Mouse (Mus musculus): ENCODE measurements at regions not wholly inside any gene's neighbourhood (a gene's known extent, or its start where the extent isn't known, plus 50 kb on each side); places are given as distances from the start of the nearest gene placed in this dataset.

DNA sequence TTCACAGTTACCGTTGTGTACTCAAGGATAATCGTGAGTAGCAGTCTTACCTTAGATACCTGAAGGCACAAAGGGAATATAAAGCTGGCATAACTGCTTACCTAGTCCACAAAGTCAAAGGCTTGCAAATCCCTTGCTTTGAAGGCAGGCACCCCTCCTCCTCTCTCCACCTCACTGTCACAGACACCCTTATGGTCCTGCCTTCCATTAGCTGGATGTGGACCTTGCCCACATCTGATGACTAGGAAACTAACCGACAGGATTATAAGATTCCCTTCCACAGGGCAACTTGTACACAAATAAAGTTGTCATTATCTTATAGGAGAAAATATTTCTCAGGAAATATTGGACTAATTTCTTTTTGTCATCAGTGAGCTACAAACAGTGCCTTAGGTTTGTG is 114.4 kb upstream of the Atp2b1 start:
- no peak overlapping the region for H3K4me2 ChIP-seq (ENCODE audit: low read depth, low read length, poor library complexity, severe bottlenecking)
- H3K27ac ChIP-seq (ENCODE audit: low read depth, low read length): no peak overlapping the region
- no peak for TF ChIP-seq CTCF (IDR thresholded peaks at IDR 0.05)
- 76% methylated on average over 3 of the region's 3 CpGs for WGBS
- no peak overlapping the region for H3K4me3 ChIP-seq (ENCODE audit: low read depth, low read length)
- no peaks in the 10 kb centered on the region for H3K4me1 ChIP-seq (ENCODE audit: insufficient read depth, low read length)
- ATAC-seq (ENCODE audit: low FRiP score) (no peak), DNase-seq (ENCODE audit: low spot score) (no peak)
- no peaks in the 10 kb centered on the region for H3K36me3 ChIP-seq (ENCODE audit: insufficient read depth, low read length)
- no peaks in the 10 kb centered on the region for H3K27me3 ChIP-seq (ENCODE audit: insufficient read depth, low read length)
- H3K9me3 ChIP-seq (ENCODE audit: low read length): no peaks in the 10 kb centered on the region
- H3K9ac ChIP-seq (replicated peaks; ENCODE audit: low read length, poor library complexity, severe bottlenecking): no peak overlapping the region

DNA sequence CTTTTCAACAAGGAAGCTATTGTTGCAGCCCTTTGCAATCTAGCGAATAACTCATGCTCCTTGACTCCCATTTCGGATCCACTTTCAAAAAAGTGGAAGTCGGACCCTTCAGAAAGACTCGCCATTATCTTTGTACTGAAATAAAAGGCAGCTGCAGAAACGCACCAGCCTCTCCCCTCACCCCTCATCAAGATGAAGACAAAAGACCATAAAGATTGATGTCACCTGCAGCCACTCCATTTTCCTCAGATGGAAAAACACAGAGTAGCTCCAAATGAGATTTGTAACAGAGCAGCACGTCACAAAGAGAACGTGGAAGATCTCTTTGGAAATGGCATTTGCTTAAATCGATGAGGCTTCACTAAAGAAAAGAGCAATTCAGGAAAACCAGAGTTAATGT is 113.3 kb upstream of the Atp2b1 start:
- Histone ChIP-seq H3K4me3 (ENCODE audit: low read depth, low read length) (no peak overlapping the region), H3K4me1 (ENCODE audit: insufficient read depth, low read length) (no peaks in the 10 kb centered on the region), H3K36me3 (ENCODE audit: insufficient read depth, low read length) (no peaks in the 10 kb centered on the region), H3K9me3 (ENCODE audit: low read length) (no peaks in the 10 kb centered on the region), H3K4me2 (ENCODE audit: low read depth, low read length, poor library complexity, severe bottlenecking) (no peak overlapping the region), H3K9ac (replicated peaks; ENCODE audit: low read length, poor library complexity, severe bottlenecking) (no peak overlapping the region; the same call in 1 of the 2 replicates), H3K27ac (ENCODE audit: low read depth, low read length) (no peak overlapping the region), H3K27me3 (ENCODE audit: insufficient read depth, low read length) (no peaks in the 10 kb centered on the region)
- ATAC-seq (ENCODE audit: low FRiP score): no peak
- 15% methylated on average over 8 of the region's 8 CpGs for WGBS
- no peak for DNase-seq (ENCODE audit: low spot score)
- TF ChIP-seq CTCF (IDR thresholded peaks at IDR 0.05): no peak

DNA sequence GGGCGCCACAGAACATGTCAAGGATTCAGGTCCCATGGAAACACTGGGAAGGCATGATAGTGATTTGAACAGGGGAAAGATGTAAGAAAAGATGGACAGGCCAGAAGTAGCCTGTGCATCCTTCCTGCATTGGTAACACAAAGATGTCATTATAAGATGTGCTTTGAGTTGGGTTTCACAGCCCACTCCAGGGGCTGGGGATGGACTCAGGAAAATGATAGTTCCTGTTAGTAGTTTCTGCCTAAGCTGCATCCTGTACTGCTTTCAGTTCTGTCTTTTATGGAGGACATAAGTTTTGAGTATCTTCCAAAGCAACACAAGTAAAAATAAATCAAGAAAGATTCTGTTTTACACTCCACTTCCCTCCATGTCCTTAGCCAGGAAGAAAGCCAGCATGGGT is 109.2 kb upstream of the Atp2b1 start:
- TF ChIP-seq CTCF (IDR thresholded peaks at IDR 0.05): no peak
- Histone ChIP-seq H3K9me3 (ENCODE audit: low read length) (no peaks in the 10 kb centered on the region), H3K27me3 (ENCODE audit: insufficient read depth, low read length) (no peaks in the 10 kb centered on the region), H3K4me1 (ENCODE audit: insufficient read depth, low read length) (no peaks in the 10 kb centered on the region), H3K9ac (replicated peaks; ENCODE audit: low read length, poor library complexity, severe bottlenecking) (no peak overlapping the region), H3K36me3 (ENCODE audit: insufficient read depth, low read length) (no peaks in the 10 kb centered on the region), H3K4me2 (ENCODE audit: low read depth, low read length, poor library complexity, severe bottlenecking) (no peak overlapping the region), H3K4me3 (ENCODE audit: low read depth, low read length) (no peak overlapping the region), H3K27ac (ENCODE audit: low read depth, low read length) (no peak overlapping the region)
- WGBS: 96% methylated on average over 1 of the region's 1 CpGs
- no peak for ATAC-seq (ENCODE audit: low FRiP score)
- no peak for DNase-seq (ENCODE audit: low spot score)

DNA sequence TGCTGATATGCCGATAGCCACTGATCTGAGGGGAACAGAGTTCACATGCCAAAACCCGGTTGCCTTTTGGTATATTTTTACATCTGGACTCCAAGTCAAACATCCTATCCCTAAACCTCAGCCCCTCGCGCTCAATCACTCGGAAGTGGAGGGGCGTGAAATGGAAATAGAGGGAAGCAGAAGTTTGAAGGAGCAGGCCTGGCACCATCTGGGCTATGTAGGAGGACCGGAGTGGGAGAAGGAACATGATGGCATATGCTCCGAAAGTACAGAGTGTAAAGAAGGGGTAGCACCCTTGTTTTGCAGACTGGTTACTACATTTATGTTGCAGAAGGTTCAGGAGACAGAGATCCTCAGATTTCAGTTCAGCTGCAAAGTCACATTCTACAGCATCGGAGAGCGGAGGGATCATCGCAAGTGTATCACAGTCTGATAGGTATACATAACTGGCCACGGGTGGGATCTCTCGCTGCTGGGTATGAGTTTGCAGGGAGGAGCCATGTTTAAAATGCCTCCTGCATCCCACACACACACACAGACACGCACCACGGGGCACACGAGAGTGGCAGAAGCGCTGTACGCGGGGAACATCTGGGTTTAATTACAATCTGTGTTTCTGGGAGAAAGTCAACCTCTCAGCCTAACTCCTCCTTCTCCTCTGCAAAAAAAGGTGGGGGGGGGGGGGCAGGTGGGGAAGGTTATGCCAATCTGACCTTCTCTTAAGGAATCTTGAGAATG is 107.2 kb upstream of the Atp2b1 start:
- H3K4me1 ChIP-seq (ENCODE audit: insufficient read depth, low read length): no peaks in the 10 kb centered on the region
- no peak for TF ChIP-seq CTCF (IDR thresholded peaks at IDR 0.05)
- no peak overlapping the region for H3K9ac ChIP-seq (replicated peaks; ENCODE audit: low read length, poor library complexity, severe bottlenecking)
- no peak overlapping the region for H3K4me2 ChIP-seq (ENCODE audit: low read depth, low read length, poor library complexity, severe bottlenecking)
- no peak for DNase-seq (ENCODE audit: low spot score)
- no peak for ATAC-seq (ENCODE audit: low FRiP score)
- no peak overlapping the region for H3K4me3 ChIP-seq (ENCODE audit: low read depth, low read length)
- 92% methylated on average over 19 of the region's 19 CpGs for WGBS
- no peaks in the 10 kb centered on the region for H3K27me3 ChIP-seq (ENCODE audit: insufficient read depth, low read length)
- H3K27ac ChIP-seq (ENCODE audit: low read depth, low read length): no peak overlapping the region
- no peaks in the 10 kb centered on the region for H3K36me3 ChIP-seq (ENCODE audit: insufficient read depth, low read length)
- no peaks in the 10 kb centered on the region for H3K9me3 ChIP-seq (ENCODE audit: low read length)

DNA sequence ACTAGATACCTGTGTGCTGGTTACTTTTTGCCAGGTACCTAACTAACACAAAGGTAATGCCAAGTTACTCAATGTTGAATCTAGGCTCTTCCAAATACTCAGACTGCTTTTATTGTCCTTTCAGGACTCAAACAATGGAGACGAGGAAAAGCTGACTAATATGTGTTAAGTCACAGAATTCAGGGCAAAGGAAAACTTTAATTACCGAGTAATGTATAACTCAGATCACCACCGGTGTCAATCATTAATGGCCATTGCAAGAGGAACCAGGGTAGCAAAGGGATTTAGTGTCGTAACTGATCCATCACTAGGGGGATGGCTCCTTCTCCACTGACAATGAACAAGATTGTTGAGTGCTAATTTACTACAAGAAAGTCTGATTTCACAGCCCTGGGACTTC is 105.6 kb upstream of the Atp2b1 start:
- Histone ChIP-seq H3K9ac (replicated peaks; ENCODE audit: low read length, poor library complexity, severe bottlenecking) (no peak overlapping the region), H3K9me3 (ENCODE audit: low read length) (no peaks in the 10 kb centered on the region), H3K27ac (ENCODE audit: low read depth, low read length) (no peak overlapping the region), H3K27me3 (ENCODE audit: insufficient read depth, low read length) (no peaks in the 10 kb centered on the region), H3K4me3 (ENCODE audit: low read depth, low read length) (no peak overlapping the region), H3K4me2 (ENCODE audit: low read depth, low read length, poor library complexity, severe bottlenecking) (no peak overlapping the region), H3K36me3 (ENCODE audit: insufficient read depth, low read length) (no peaks in the 10 kb centered on the region), H3K4me1 (ENCODE audit: insufficient read depth, low read length) (no peaks in the 10 kb centered on the region)
- 72% methylated on average over 4 of the region's 4 CpGs for WGBS
- TF ChIP-seq CTCF (IDR thresholded peaks at IDR 0.05): no peak
- no peak for ATAC-seq (ENCODE audit: low FRiP score)
- no peak for DNase-seq (ENCODE audit: low spot score)

DNA sequence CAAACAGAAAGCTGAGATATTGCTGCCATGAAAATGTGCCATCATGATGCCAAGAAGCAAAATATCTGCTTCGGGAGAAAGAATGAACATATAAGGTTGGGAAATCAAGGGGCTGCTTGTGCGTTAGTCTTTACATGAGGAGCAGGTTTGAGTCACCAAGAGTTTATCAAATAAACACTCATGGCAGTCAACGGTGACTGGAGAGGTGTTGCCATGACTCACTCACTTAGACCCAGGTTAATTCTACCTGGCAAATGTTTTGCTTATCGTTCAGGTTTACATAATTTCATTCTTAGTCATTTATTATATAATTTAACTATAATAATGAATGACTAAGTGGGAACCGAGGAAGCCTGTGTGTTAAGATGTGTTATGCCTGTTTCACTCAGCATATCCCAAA is 85.2 kb upstream of the Atp2b1 start:
- ATAC-seq (ENCODE audit: low FRiP score): no peak
- no peak overlapping the region for H3K9ac ChIP-seq (replicated peaks; ENCODE audit: low read length, poor library complexity, severe bottlenecking)

More for the DNA sequence above, 85.2 kb upstream of the Atp2b1 start:
- Histone ChIP-seq H3K4me1 (ENCODE audit: insufficient read depth, low read length) (no peaks in the 10 kb centered on the region), H3K4me2 (ENCODE audit: low read depth, low read length, poor library complexity, severe bottlenecking) (no peak overlapping the region), H3K27me3 (ENCODE audit: insufficient read depth, low read length) (no peaks in the 10 kb centered on the region), H3K27ac (ENCODE audit: low read depth, low read length) (no peak overlapping the region), H3K36me3 (ENCODE audit: insufficient read depth, low read length) (no peaks in the 10 kb centered on the region), H3K4me3 (ENCODE audit: low read depth, low read length) (no peak overlapping the region), H3K9me3 (ENCODE audit: low read length) (no peaks in the 10 kb centered on the region)
- TF ChIP-seq CTCF (IDR thresholded peaks at IDR 0.05): no peak
- WGBS: 95% methylated on average over 5 of the region's 5 CpGs
- no peak for DNase-seq (ENCODE audit: low spot score)
